Mouse (Mus musculus) hindbrain, postnatal 0 days (tissue): Measurements from ENCODE around the gene Orm2. TPM values are rescaled to one million over a fixed set of nuclear protein-coding genes. Genes with fewer than 3 reads are reported as not detected.

ENCODE experiments used
- ATAC-seq: fragments of 200-750 bp; cut with Nextera tagmentation; 2 replicates; pipeline ENCODE4 v1.8.0; 2017; ENCODE audit warnings: mild to moderate bottlenecking, moderate TSS enrichment, moderate library complexity
- DNase-seq: peaks from one replicate; pipeline ENCODE4 v3.0.0-alpha.2; 2015; ENCODE audit warnings: low spot score
- H3K27ac ChIP-seq: fragments of 300-500 bp; sonication (generic); 2 replicates; pipeline ENCODE4 v1.5.1; 2014; ENCODE audit warnings: mild to moderate bottlenecking
- H3K27me3 ChIP-seq: fragments of 300-500 bp; sonication (generic); 2 replicates; pipeline ENCODE4 v1.6.1; 2014; ENCODE audit warnings: low read length, mixed read lengths; ENCODE audit not compliant: insufficient read depth
- H3K36me3 ChIP-seq: fragments of 300-500 bp; sonication (generic); 2 replicates; pipeline ENCODE4 v1.6.1; 2014; ENCODE audit warnings: low read length, mixed read lengths; ENCODE audit not compliant: insufficient read depth
- H3K4me1 ChIP-seq: fragments of 300-500 bp; sonication (generic); 2 replicates; pipeline ENCODE4 v1.6.1; 2014; ENCODE audit warnings: antibody characterized with exemption, low read length, mixed read lengths; ENCODE audit not compliant: insufficient read depth
- H3K4me2 ChIP-seq: fragments of 300-500 bp; sonication (generic); 2 replicates; pipeline ENCODE4 v1.6.1; 2014; ENCODE audit warnings: low read depth, mild to moderate bottlenecking, low read length, moderate library complexity, mixed read lengths
- H3K4me3 ChIP-seq: fragments of 300-500 bp; sonication (generic); 2 replicates; pipeline ENCODE4 v1.5.1; 2014; ENCODE audit warnings: low read length
- H3K9ac ChIP-seq: fragments of 300-500 bp; sonication (generic); replicated peaks from 2 replicates; pipeline ENCODE4 v1.6.1; 2014; ENCODE audit warnings: mild to moderate bottlenecking, low read length, moderate library complexity, mixed read lengths
- H3K9me3 ChIP-seq: fragments of 300-500 bp; sonication (generic); 2 replicates; pipeline ENCODE4 v1.6.1; 2016; ENCODE audit warnings: low read length, mixed read lengths
- CTCF ChIP-seq: IDR thresholded peaks from 2 replicates; pipeline ENCODE4 v1.5.1; 2016; ENCODE audit warnings: antibody characterized with exemption, control low read depth, low read depth
- WGBS: fragments of 180-500 bp; shearing (Covaris S2); extraction: QIAGEN DNeasy Blood & Tissue Kit; methylation state at CpG from one replicate; pipeline ENCODE4 v1.1.7; 2014; 5-methylcytosine and 5-hydroxymethylcytosine counted together
- polyA plus RNA-seq: library from polyadenylated mRNA; unstranded; fragments of >200 nt; fragmentation: Nextera tagmentation; extraction: Ambion mirVana; gene quantifications from 2 replicates; pipeline ENCODE4 v1.2.1, GENCODE M21; 2015
- total RNA-seq: library from RNA; depleted of rRNA; stranded (reverse); fragments of >200 nt; gene quantifications from 2 replicates; pipeline ENCODE4 v1.2.3, GENCODE M21; 2014

The Orm2 gene
- total and polyA plus RNA-seq, 2 experiments from 2014 or later: not detected

- Histone ChIP-seq H3K4me1 (peaks cover 25% of the 10 kb centered on the region), H3K36me3 (no peaks in the 10 kb centered on the region), H3K27ac (peak within 1 kb of the TSS; percentile 76), H3K9ac (peak within 1 kb of the TSS; percentile 17), H3K4me3 (peak within 1 kb of the TSS; percentile 9; the same call in 1 of the 2 replicates), H3K4me2 (peak within 1 kb of the TSS; percentile 39), H3K27me3 (no peaks in the 10 kb centered on the region), H3K9me3 (no peaks in the 10 kb centered on the region)
- no peak for TF ChIP-seq CTCF
- peak; percentile 89 for DNase-seq
- WGBS: 21% methylated on average over 17 of the region's 17 CpGs
- ATAC-seq: peak; percentile 87
Observed at GRCm38 (mm10) chr4:63403040-63403959, 41.1 kb downstream of the Orm2 start, which contains the start of gene Akna. TSS of gene Akna (minus strand) at chr4:63403354.

DNA sequence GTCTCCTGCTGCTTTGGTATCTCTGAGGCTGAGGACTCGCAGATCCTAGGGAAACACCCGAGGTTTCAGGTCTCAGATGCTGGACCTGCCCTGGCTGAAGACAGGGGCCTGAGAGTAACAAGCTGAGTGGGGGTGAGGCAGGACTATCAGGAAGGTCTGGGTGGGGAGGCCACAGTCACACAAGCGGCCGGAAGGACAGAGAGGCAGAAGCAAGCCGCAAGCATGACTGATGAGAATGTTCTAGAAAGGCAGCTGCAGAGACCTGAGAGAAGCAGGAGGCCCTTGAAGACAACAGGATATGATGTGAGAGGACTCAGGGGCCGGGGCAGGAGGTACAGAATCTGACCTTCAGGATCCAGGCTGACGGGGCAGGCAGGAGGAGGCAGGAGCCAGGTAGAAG, 42.0 kb downstream of the Orm2 start:
- WGBS: 70% methylated on average over 7 of the region's 7 CpGs
- TF ChIP-seq CTCF: no peak
- H3K4me3 ChIP-seq: no peak overlapping the region
- ATAC-seq (no peak), DNase-seq (no peak)
- H3K4me2 ChIP-seq: no peak overlapping the region
- no peaks in the 10 kb centered on the region for H3K27me3 ChIP-seq
- no peaks in the 10 kb centered on the region for H3K9me3 ChIP-seq
- H3K36me3 ChIP-seq: no peaks in the 10 kb centered on the region
- H3K27ac ChIP-seq: 0 out of 2 replicates have a peak overlapping the region, but pooled peaks have one; percentile 2
- peaks cover 28% of the 10 kb centered on the region for H3K4me1 ChIP-seq
- H3K9ac ChIP-seq: no peak overlapping the region

GRCm38 (mm10) chr4:63405051-63405450, 42.8 kb downstream of the Orm2 start:
- H3K4me1 ChIP-seq: peaks cover 31% of the 10 kb centered on the region
- DNase-seq (peak; percentile 27), ATAC-seq (no peak)
- no peaks in the 10 kb centered on the region for H3K36me3 ChIP-seq
- H3K9ac ChIP-seq: no peak overlapping the region
- no peaks in the 10 kb centered on the region for H3K27me3 ChIP-seq
- no peak overlapping the region for H3K4me3 ChIP-seq
- no peak for TF ChIP-seq CTCF
- no peak overlapping the region; the same call in 1 of the 2 replicates for H3K27ac ChIP-seq
- 18% methylated on average over 7 of the region's 7 CpGs for WGBS
- H3K4me2 ChIP-seq: no peak overlapping the region
- H3K9me3 ChIP-seq: no peaks in the 10 kb centered on the region

GRCm38 (mm10) chr4:63405683-63406082, 43.4 kb downstream of the Orm2 start:
- no peak for DNase-seq
- no peaks in the 10 kb centered on the region for H3K27me3 ChIP-seq
- no peak overlapping the region for H3K4me3 ChIP-seq
- H3K9ac ChIP-seq: no peak overlapping the region
- no peak for ATAC-seq
- H3K4me1 ChIP-seq: peaks cover 31% of the 10 kb centered on the region
- 56% methylated on average over 4 of the region's 4 CpGs for WGBS
- no peak overlapping the region for H3K4me2 ChIP-seq
- H3K36me3 ChIP-seq: no peaks in the 10 kb centered on the region
- peak; percentile 7; the same call in 1 of the 2 replicates for TF ChIP-seq CTCF
- no peaks in the 10 kb centered on the region for H3K9me3 ChIP-seq
- no peak overlapping the region for H3K27ac ChIP-seq

DNA sequence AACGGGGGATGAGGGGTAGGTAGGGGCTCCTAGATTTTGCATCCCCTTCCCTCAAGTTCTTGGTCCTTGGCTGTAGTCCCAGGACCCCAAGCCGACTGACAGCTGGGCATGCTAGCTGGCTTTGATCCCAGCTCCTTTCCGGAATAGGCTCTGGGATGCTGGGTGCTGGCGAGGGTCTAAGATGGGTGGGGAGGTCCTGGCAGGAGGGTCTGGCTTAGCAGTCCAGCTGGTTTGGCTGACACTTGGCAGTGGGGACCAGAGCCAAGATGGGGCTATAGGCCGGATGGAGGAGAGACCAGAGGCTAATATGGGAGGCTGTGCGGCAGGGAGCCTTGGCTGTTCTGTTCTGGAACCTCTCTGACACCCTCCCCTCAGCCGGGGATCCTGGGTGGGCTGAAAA, 46.0 kb downstream of the Orm2 start:
- Histone ChIP-seq H3K27me3 (no peaks in the 10 kb centered on the region), H3K4me3 (0 out of 2 replicates have a peak overlapping the region, but pooled peaks have one; percentile 1), H3K9ac (no peak overlapping the region), H3K9me3 (no peaks in the 10 kb centered on the region), H3K4me2 (peak overlapping the region; percentile 96), H3K27ac (peak overlapping the region; percentile 68; the same call in 1 of the 2 replicates), H3K4me1 (peaks cover 29% of the 10 kb centered on the region), H3K36me3 (no peaks in the 10 kb centered on the region)
- peak; percentile 19 for ATAC-seq
- TF ChIP-seq CTCF: no peak
- 30% methylated on average over 7 of the region's 7 CpGs for WGBS
- DNase-seq: peak; percentile 84

DNA sequence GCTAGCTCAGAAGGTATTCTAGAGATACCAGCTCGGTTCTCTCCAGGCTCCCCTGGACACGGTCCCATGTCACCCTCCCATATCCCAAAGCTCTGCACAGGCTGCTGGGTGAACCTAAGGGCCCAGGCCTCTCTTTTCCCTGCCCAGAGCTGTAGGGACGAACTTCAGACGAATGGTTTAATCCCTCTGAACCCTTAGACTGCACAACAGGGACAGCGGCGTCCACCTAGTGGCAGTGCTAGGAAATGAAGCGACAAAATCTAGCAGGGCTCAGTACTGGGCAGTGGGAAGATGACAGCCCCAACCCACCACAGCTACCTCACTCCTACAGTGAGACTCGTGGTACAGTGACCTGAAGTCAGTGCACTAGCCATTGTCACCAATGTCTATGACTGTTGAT, 46.4 kb downstream of the Orm2 start:
- H3K27ac ChIP-seq: peak overlapping the region; percentile 68
- H3K9me3 ChIP-seq: no peaks in the 10 kb centered on the region
- 5% methylated on average over 8 of the region's 8 CpGs for WGBS
- no peak overlapping the region for H3K9ac ChIP-seq
- H3K4me2 ChIP-seq: peak overlapping the region; percentile 96
- peak; percentile 91 for TF ChIP-seq CTCF
- H3K4me1 ChIP-seq: peaks cover 25% of the 10 kb centered on the region
- H3K4me3 ChIP-seq: 0 out of 2 replicates have a peak overlapping the region, but pooled peaks have one; percentile 58
- no peaks in the 10 kb centered on the region for H3K27me3 ChIP-seq
- ATAC-seq: peak; percentile 60
- H3K36me3 ChIP-seq: no peaks in the 10 kb centered on the region
- DNase-seq: peak; percentile 74
